Comparison of ENCODE assay signal across 9 mouse cellular contexts in genomic region chr17:34661121-34661591, GRCm38 (mm10). TPM values are rescaled to one million over a fixed set of nuclear protein-coding genes. Genes with fewer than 3 reads are reported as not detected.
DNase-seq lines count a peak whose midpoint lies in the region; ATAC-seq lines count a peak whose summit lies in the region.
"Had no signal": no experiment of that assay in that cellular context is flagged by ENCODE, and none has a peak within 500 bp of the region (broad histone marks: within the 10 kb centered on the region; RNA-seq: fewer than 3 reads in every experiment).

No protein-coding gene starts in this region.

- H3K36me3 ChIP-seq in lung, embryonic 16.5 days (ENCODE audit: control insufficient read depth, insufficient read depth, low read length), result no peaks in the 10 kb centered on the region

- H3K4me2 ChIP-seq in lung, embryonic 16.5 days (ENCODE audit: low read depth, low read length), result peak overlapping the region; percentile 46

- H3K4me3 ChIP-seq in lung, embryonic 16.5 days (ENCODE audit: low read length), result peak overlapping the region; percentile 28

- WGBS in lung, embryonic 16.5 days, result 2% methylated on average over 19 of the region's 19 CpGs

- peak overlapping the region; percentile 27; the same call in 1 of the 2 replicates for H3K9ac ChIP-seq in lung, embryonic 16.5 days (ENCODE audit: low read length)

- no peak overlapping the region; the same call in 1 of the 2 replicates for H3K27ac ChIP-seq in lung, embryonic 16.5 days (ENCODE audit: low read length)

- no peaks in the 10 kb centered on the region for H3K9me3 ChIP-seq in lung, embryonic 16.5 days (ENCODE audit: control insufficient read depth, low read length)

- peaks cover 20% of the 10 kb centered on the region for H3K27me3 ChIP-seq in lung, embryonic 16.5 days (ENCODE audit: control insufficient read depth, insufficient read depth, low read depth, low read length)

- H3K4me1 ChIP-seq in lung, embryonic 16.5 days (replicated peaks; ENCODE audit: control insufficient read depth, insufficient read depth, low read length), result peaks cover 14% of the 10 kb centered on the region

- ATAC-seq in lung, embryonic 16.5 days (ENCODE audit: low read depth), result peak; percentile 59
- ATAC-seq: Patski had no signal

- peak; percentile 32 for DNase-seq in retina, postnatal 1 day
- DNase-seq in retina, embryonic 14.5 days (ENCODE audit: low spot score), result no peak
- DNase-seq in heart, adult 9 months (ENCODE audit: low spot score in 2 of 2), result peak; percentile 84 to 87
- peak; percentile 71 for DNase-seq in kidney, adult 9 months
- no peak for DNase-seq in cerebellum, adult 9-10 months
- no peak for DNase-seq in thymus, postnatal 4 days
- DNase-seq in thymus, postnatal 10 days (ENCODE audit: low spot score in 2 of 2), result no peak

RNA-seq across cellular contexts. Expression of gene Tnxb, which starts 9.2 kb away (rescaled TPM):
- polyA plus RNA-seq in lung, embryonic 16.5 days (2015; fragmentation: Nextera tagmentation; extraction: Ambion mirVana), result 0.62 and 1.1 TPM in 2 replicates

RNA-seq across cellular contexts. Expression of gene Atf6b, which starts 14.2 kb away (rescaled TPM):
- 77.5 and 80.0 TPM in 2 replicates for polyA plus RNA-seq in lung, embryonic 16.5 days (2015; fragmentation: Nextera tagmentation; extraction: Ambion mirVana)

RNA-seq across cellular contexts. Expression of gene Fkbpl, which starts 16.6 kb away (rescaled TPM):
- 15.2 and 17.5 TPM in 2 replicates for polyA plus RNA-seq in lung, embryonic 16.5 days (2015; fragmentation: Nextera tagmentation; extraction: Ambion mirVana)

RNA-seq across cellular contexts. Expression of gene Prrt1, which starts 31.8 kb away (rescaled TPM):
- polyA plus RNA-seq in lung, embryonic 16.5 days (2015; fragmentation: Nextera tagmentation; extraction: Ambion mirVana), result 0.13 and 0.53 TPM in 2 replicates

RNA-seq across cellular contexts. Expression of gene Ppt2, which starts 32.8 kb away (rescaled TPM):
- polyA plus RNA-seq in lung, embryonic 16.5 days (2015; fragmentation: Nextera tagmentation; extraction: Ambion mirVana), result 21.0 and 23.9 TPM in 2 replicates

Comparison
In these comparisons a context has a peak if more than half of its experiments do, and no peak if none do; other contexts are left out.
1. DNase-seq: peak in retina, postnatal 1 day (single experiment), heart, adult 9 months (2 of 2) and kidney, adult 9 months (single experiment); none in retina, embryonic 14.5 days (single experiment), cerebellum, adult 9-10 months (single experiment), thymus, postnatal 4 days (single experiment) and thymus, postnatal 10 days (0 of 2).